Mouse (Mus musculus) heart, postnatal 0 days (tissue): Measurements from ENCODE around the gene Ifi27l2a. TPM values are rescaled to one million over a fixed set of nuclear protein-coding genes. Genes with fewer than 3 reads are reported as not detected.
"Not testable (repeated sequence)": the region's sequence is repeated elsewhere in the genome, so short reads cannot be mapped to it uniquely, and the experiment has no call there.

ENCODE experiments used
- ATAC-seq: fragments of 200-750 bp; cut with Nextera tagmentation; 2 replicates; pipeline ENCODE4 v1.8.0; 2017; ENCODE audit warnings: low read depth, moderate number of reproducible peaks, moderate library complexity; ENCODE audit not compliant: insufficient read depth
- DNase-seq: peaks from one replicate; pipeline ENCODE4 v3.0.0-alpha.2; 2016; ENCODE audit warnings: low spot score
- H3K27ac ChIP-seq: fragments of 300-500 bp; sonication (generic); 2 replicates; pipeline ENCODE4 v1.5.1; 2014; ENCODE audit warnings: low read depth, mild to moderate bottlenecking
- H3K27me3 ChIP-seq: fragments of 300-500 bp; sonication (generic); 2 replicates; pipeline ENCODE4 v1.6.1; 2014; ENCODE audit warnings: low read length, mixed read lengths; ENCODE audit not compliant: control insufficient read depth, insufficient read depth
- H3K36me3 ChIP-seq: fragments of 300-500 bp; sonication (generic); replicated peaks from 2 replicates; pipeline ENCODE4 v1.6.1; 2014; ENCODE audit warnings: low read length, mixed read lengths; ENCODE audit not compliant: control insufficient read depth, insufficient read depth
- H3K4me1 ChIP-seq: fragments of 300-500 bp; sonication (generic); 2 replicates; pipeline ENCODE4 v1.6.1; 2014; ENCODE audit warnings: antibody characterized with exemption; ENCODE audit not compliant: control insufficient read depth, insufficient read depth
- H3K4me2 ChIP-seq: fragments of 300-500 bp; sonication (generic); 2 replicates; pipeline ENCODE4 v1.6.1; 2014; ENCODE audit warnings: low read depth, mild to moderate bottlenecking, low read length, moderate library complexity
- H3K4me3 ChIP-seq: fragments of 300-500 bp; sonication (generic); 2 replicates; pipeline ENCODE4 v1.5.1; 2014; ENCODE audit warnings: low read depth, low read length
- H3K9ac ChIP-seq: fragments of 300-500 bp; sonication (generic); replicated peaks from 2 replicates; pipeline ENCODE4 v1.6.1; 2014; ENCODE audit warnings: low read depth, low read length, mixed read lengths
- H3K9me3 ChIP-seq: fragments of 300-500 bp; sonication (generic); replicated peaks from 2 replicates; pipeline ENCODE4 v1.6.1; 2016; ENCODE audit warnings: low read length; ENCODE audit not compliant: control insufficient read depth
- CTCF ChIP-seq: IDR thresholded peaks from 2 replicates; pipeline ENCODE4 v1.5.1; 2016; ENCODE audit warnings: antibody characterized with exemption, control low read depth, low read depth
- EP300 ChIP-seq: IDR thresholded peaks from 2 replicates; pipeline ENCODE4 v1.6.1; 2016; ENCODE audit warnings: antibody characterized with exemption, low read depth
- WGBS: fragments of 180-500 bp; shearing (Covaris S2); extraction: QIAGEN DNeasy Blood & Tissue Kit; methylation state at CpG from one replicate; pipeline ENCODE4 v1.1.7; 2014; 5-methylcytosine and 5-hydroxymethylcytosine counted together
- polyA plus RNA-seq: library from polyadenylated mRNA; unstranded; fragments of >200 nt; fragmentation: Nextera tagmentation; extraction: Ambion mirVana; gene quantifications from 2 replicates; pipeline ENCODE4 v1.2.1, GENCODE M21; 2015
- total RNA-seq: library from RNA; depleted of rRNA; stranded (reverse); fragments of >200 nt; gene quantifications from 2 replicates; pipeline ENCODE4 v1.2.3, GENCODE M21; 2014; ENCODE audit warnings: low replicate concordance

Ifi27l2a gene
- total and polyA plus RNA-seq, 2 experiments from 2014 or later, result 68.2 to 156 TPM

DNA sequence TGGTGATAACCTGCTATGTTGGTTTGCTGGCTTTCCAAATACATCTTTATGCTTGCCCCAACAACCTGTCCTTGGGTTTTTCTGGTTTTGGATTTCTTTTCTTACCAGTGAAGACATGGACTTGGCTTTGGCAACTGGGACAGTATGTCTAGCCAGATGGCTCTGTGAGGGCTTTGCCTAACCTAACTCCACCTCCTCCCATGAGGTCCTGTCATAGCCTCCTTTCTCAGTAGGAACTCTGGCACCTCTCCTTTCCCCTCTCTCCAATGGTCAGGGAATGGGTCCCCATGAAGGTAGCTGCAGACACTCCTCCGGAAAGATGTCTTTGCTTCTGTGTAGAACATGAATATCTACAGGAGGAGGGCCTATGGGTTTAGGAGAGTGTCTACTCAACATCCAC lies 43.2 kb upstream of the Ifi27l2a start:
- H3K4me2 ChIP-seq, result no peak overlapping the region
- H3K9ac ChIP-seq, result no peak overlapping the region
- H3K27ac ChIP-seq, result peak overlapping the region; percentile 32
- TF ChIP-seq CTCF (no peak), EP300 (no peak)
- H3K36me3 ChIP-seq, result no peaks in the 10 kb centered on the region
- H3K4me3 ChIP-seq, result no peak overlapping the region
- H3K27me3 ChIP-seq, result no peaks in the 10 kb centered on the region
- WGBS, result 72% methylated on average over 1 of the region's 1 CpGs
- DNase-seq (no peak), ATAC-seq (no peak)
- H3K9me3 ChIP-seq, result no peaks in the 10 kb centered on the region
- 0 out of 2 replicates have a peak, but pooled peaks cover 8% of the 10 kb centered on the region for H3K4me1 ChIP-seq

DNA sequence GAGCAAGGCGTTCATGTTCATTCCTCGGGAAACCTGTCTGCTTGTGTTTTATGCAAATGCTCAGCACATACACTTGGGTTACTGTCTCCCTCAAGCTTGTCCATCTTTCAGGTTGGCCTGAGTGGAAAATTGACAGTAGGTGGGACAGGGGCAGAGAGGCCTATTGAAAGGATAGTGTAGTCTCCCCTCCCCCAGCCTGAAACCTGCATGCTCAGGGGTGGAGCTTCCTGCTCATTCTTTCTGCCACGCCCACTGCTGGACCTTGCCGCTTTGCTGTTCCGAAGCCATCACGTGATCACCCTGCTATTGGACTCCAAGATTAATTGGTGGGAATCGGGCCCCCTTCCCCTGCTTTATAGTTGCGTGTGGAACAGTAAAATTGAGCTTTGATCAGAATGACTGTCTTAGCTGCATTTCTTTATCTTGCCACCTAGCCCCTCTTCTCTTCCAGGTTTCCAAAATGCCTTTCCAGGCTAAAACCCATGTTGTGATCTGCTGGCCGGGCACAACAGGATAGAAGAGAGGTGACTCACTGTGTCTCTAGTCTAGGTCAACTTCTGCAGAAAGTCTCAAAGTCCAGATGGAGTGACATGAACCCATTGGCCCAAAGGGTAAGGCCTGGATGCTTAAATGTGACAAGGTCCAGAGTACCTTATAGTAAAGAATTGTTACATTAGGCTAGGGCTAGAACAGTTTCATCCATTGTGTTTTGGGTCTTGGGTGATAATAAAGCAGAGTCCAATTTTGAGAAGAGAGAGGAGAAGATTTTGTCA lies 40.9 kb upstream of the Ifi27l2a start:
- DNase-seq, H3K9me3 ChIP-seq, H3K36me3 ChIP-seq, H3K4me2 ChIP-seq, H3K27ac ChIP-seq, H3K9ac ChIP-seq, H3K4me3 ChIP-seq, H3K4me1 ChIP-seq, H3K27me3 ChIP-seq, ATAC-seq: not testable (repeated sequence)
- WGBS, result 55% methylated on average over 9 of the region's 9 CpGs

DNA sequence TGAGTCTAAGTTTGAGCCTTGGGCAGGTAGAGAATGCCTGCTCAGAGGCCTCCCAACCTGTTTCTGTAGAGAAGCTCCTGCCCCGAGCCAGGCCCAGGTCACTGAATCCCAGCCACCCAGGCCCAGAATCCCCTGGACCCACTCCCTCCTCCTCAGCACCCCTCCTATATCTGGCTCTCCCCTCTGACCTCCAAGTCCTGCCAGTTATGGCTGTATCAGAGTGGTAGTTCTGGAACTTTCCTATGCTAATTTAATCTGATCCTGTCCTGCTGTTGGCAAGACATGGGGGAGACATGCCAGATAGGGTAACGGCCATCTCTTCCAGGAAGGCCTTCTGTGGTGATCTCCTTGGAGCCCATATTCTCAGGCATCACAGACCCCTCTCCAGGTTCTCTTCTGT lies 39.3 kb upstream of the Ifi27l2a start:
- 64% methylated on average over 2 of the region's 2 CpGs for WGBS

DNA sequence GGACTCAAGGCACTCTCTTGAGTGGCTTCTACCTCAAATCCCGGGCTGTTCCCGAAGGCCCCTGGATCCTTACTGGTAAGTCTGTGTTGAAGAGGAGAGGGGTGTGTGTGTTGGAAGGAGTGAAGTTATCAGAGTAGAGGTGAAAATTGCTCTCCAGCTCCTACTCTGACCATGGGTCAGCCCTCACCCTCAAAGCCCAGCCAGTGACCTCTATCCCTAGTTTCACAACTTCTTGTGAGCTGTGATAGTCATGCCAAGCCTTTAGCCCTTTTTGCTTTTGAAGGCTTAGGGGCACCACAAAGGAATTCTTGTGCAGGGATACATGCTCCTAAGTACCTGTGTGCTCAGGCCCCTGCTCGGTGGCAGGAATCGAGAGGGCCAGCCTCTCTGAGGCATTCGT lies 38.2 kb upstream of the Ifi27l2a start:
- no peaks in the 10 kb centered on the region for H3K9me3 ChIP-seq
- no peaks in the 10 kb centered on the region for H3K27me3 ChIP-seq
- DNase-seq, result no peak
- TF ChIP-seq EP300, result no peak
- TF ChIP-seq CTCF, result no peak
- H3K4me3 ChIP-seq, result no peak overlapping the region
- H3K9ac ChIP-seq, result no peak overlapping the region
- no peak for ATAC-seq
- H3K36me3 ChIP-seq, result no peaks in the 10 kb centered on the region
- H3K27ac ChIP-seq, result no peak overlapping the region
- H3K4me2 ChIP-seq, result no peak overlapping the region
- H3K4me1 ChIP-seq, result no peaks in the 10 kb centered on the region
- 55% methylated on average over 5 of the region's 5 CpGs for WGBS

More for the DNA sequence above, 39.3 kb upstream of the Ifi27l2a start:
- H3K4me1 ChIP-seq, result 0 out of 2 replicates have a peak, but pooled peaks cover 5% of the 10 kb centered on the region
- H3K4me2 ChIP-seq, result no peak overlapping the region
- ATAC-seq, result no peak
- no peak overlapping the region for H3K9ac ChIP-seq
- H3K9me3 ChIP-seq, result no peaks in the 10 kb centered on the region
- no peaks in the 10 kb centered on the region for H3K27me3 ChIP-seq
- no peaks in the 10 kb centered on the region for H3K36me3 ChIP-seq
- TF ChIP-seq EP300 (no peak), CTCF (no peak)
- DNase-seq, result no peak
- no peak overlapping the region for H3K27ac ChIP-seq
- no peak overlapping the region for H3K4me3 ChIP-seq

DNA sequence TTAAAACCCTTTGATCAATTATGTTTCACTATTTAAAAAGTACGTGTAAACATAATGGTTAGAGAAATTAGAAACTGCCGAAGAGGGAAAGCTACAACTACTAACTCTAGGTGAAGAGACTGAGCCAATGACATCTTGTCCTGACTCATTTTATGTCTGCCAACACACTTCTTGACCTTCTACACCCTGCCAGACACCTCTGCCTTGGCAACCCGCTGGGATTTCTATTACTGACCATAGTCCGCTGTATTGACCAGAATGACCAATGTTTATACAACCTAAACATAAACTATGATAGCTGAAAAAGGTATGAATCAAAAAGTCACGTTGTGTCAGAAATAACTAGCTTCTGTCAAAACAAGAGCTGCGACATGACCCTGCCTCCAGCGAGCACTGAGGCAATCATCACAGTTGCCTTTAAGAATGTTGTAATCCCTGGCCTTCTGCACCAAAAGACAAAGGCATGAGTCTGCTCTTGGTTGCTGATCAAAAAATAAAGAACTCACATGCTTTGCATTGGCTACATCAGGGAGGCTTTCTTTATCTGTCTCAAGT lies 34.1 kb upstream of the Ifi27l2a start:
- no peak overlapping the region for H3K27ac ChIP-seq
- no peaks in the 10 kb centered on the region for H3K4me1 ChIP-seq
- no peak overlapping the region for H3K4me2 ChIP-seq
- H3K36me3 ChIP-seq, result no peaks in the 10 kb centered on the region
- H3K27me3 ChIP-seq, result no peaks in the 10 kb centered on the region
- no peak for ATAC-seq
- 66% methylated on average over 7 of the region's 7 CpGs for WGBS
- no peaks in the 10 kb centered on the region for H3K9me3 ChIP-seq
- DNase-seq, result no peak
- no peak overlapping the region for H3K4me3 ChIP-seq
- no peak for TF ChIP-seq EP300
- no peak overlapping the region for H3K9ac ChIP-seq
